Mouse (Mus musculus) midbrain, embryonic 16.5 days (tissue): ENCODE results near the gene Nup107. TPM values are rescaled to one million over a fixed set of nuclear protein-coding genes. Genes with fewer than 3 reads are reported as not detected.
"Not testable (repeated sequence)": the region's sequence is repeated elsewhere in the genome, so short reads cannot be mapped to it uniquely, and the experiment has no call there.

Experiments
- ATAC-seq: fragments of 200-750 bp; cut with Nextera tagmentation; 2 replicates; pipeline ENCODE4 v1.8.0; 2017; ENCODE audit warnings: moderate TSS enrichment
- H3K27ac ChIP-seq: fragments of 300-500 bp; sonication (generic); 2 replicates; pipeline ENCODE4 v1.5.1; 2014; ENCODE audit warnings: mild to moderate bottlenecking, low read length, mixed read lengths
- H3K27me3 ChIP-seq: fragments of 300-500 bp; sonication (generic); 2 replicates; pipeline ENCODE4 v1.6.1; 2014; ENCODE audit warnings: low read depth, low read length, mixed read lengths; ENCODE audit not compliant: control insufficient read depth, insufficient read depth
- H3K36me3 ChIP-seq: fragments of 300-500 bp; sonication (generic); 2 replicates; pipeline ENCODE4 v1.6.1; 2014; ENCODE audit warnings: mild to moderate bottlenecking, low read length, moderate library complexity, mixed read lengths; ENCODE audit not compliant: control insufficient read depth, insufficient read depth
- H3K4me1 ChIP-seq: fragments of 300-500 bp; sonication (generic); 2 replicates; pipeline ENCODE4 v1.6.1; 2014; ENCODE audit warnings: mild to moderate bottlenecking, low read length, mixed read lengths; ENCODE audit not compliant: control insufficient read depth, insufficient read depth
- H3K4me2 ChIP-seq: fragments of 300-500 bp; sonication (generic); 2 replicates; pipeline ENCODE4 v1.6.1; 2014; ENCODE audit warnings: mild to moderate bottlenecking, low read length, mixed read lengths
- H3K4me3 ChIP-seq: fragments of 300-500 bp; sonication (generic); 2 replicates; pipeline ENCODE4 v1.5.1; 2014; ENCODE audit warnings: low read depth, mild to moderate bottlenecking, low read length, moderate library complexity, mixed read lengths
- H3K9ac ChIP-seq: fragments of 300-500 bp; sonication (generic); 2 replicates; pipeline ENCODE4 v1.6.1; 2014; ENCODE audit warnings: low read depth, low read length, mixed read lengths
- H3K9me3 ChIP-seq: fragments of 300-500 bp; sonication (generic); replicated peaks from 2 replicates; pipeline ENCODE4 v1.6.1; 2014; ENCODE audit warnings: mild to moderate bottlenecking, low read length, mixed read lengths; ENCODE audit not compliant: control insufficient read depth, poor library complexity, severe bottlenecking
- WGBS: fragments of 180-500 bp; shearing (Covaris S2); extraction: QIAGEN DNeasy Blood & Tissue Kit; methylation state at CpG from one replicate; pipeline ENCODE4 v1.1.7; 2014; 5-methylcytosine and 5-hydroxymethylcytosine counted together
- polyA plus RNA-seq: library from polyadenylated mRNA; unstranded; fragments of >200 nt; fragmentation: Nextera tagmentation; extraction: Ambion mirVana; gene quantifications from 2 replicates; pipeline ENCODE4 v1.2.1, GENCODE M21; 2015

Nup107 gene
- polyA plus RNA-seq, 1 experiment from 2014 or later = 29.4 TPM

- Histone ChIP-seq H3K4me1 (peaks cover 15% of the 10 kb centered on the region), H3K4me2 (peak overlapping the region; percentile 67), H3K9ac (peak overlapping the region; percentile 100), H3K27ac (peak overlapping the region; percentile 100; the same call in 1 of the 2 replicates), H3K9me3 (no peaks in the 10 kb centered on the region), H3K27me3 (no peaks in the 10 kb centered on the region), H3K36me3 (peaks cover 5% of the 10 kb centered on the region; the same call in 1 of the 2 replicates), H3K4me3 (peak overlapping the region; percentile 90)
- no peak for ATAC-seq
- WGBS = 50% methylated on average over 12 of the region's 12 CpGs
Observed at GRCm38 (mm10) chr10:117709326-117709830, 83.1 kb downstream of the Nup107 start.

GRCm38 (mm10) chr10:117708856-117709255 is 83.6 kb downstream of the Nup107 start:
- no peak overlapping the region; the same call in 1 of the 2 replicates for H3K9ac ChIP-seq
- peaks cover 15% of the 10 kb centered on the region for H3K4me1 ChIP-seq
- no peaks in the 10 kb centered on the region for H3K9me3 ChIP-seq
- H3K27ac ChIP-seq = no peak overlapping the region
- peaks cover 6% of the 10 kb centered on the region; the same call in 1 of the 2 replicates for H3K36me3 ChIP-seq
- H3K4me2 ChIP-seq = peak overlapping the region; percentile 67
- peak overlapping the region; percentile 1; the same call in 1 of the 2 replicates for H3K4me3 ChIP-seq
- 87% methylated on average over 9 of the region's 9 CpGs for WGBS
- H3K27me3 ChIP-seq = no peaks in the 10 kb centered on the region
- ATAC-seq = no peak

GRCm38 (mm10) chr10:117708376-117708775 is 84.1 kb downstream of the Nup107 start:
- no peak overlapping the region for H3K27ac ChIP-seq
- no peak for ATAC-seq
- H3K4me2 ChIP-seq = no peak overlapping the region
- no peak overlapping the region for H3K9ac ChIP-seq
- no peak overlapping the region for H3K4me3 ChIP-seq
- 99% methylated on average over 2 of the region's 2 CpGs for WGBS
- no peaks in the 10 kb centered on the region for H3K27me3 ChIP-seq
- H3K36me3 ChIP-seq = peaks cover 10% of the 10 kb centered on the region
- H3K4me1 ChIP-seq = peaks cover 15% of the 10 kb centered on the region
- H3K9me3 ChIP-seq = no peaks in the 10 kb centered on the region

GRCm38 (mm10) chr10:117707114-117707838 is 85.2 kb downstream of the Nup107 start:
- 93% methylated on average over 2 of the region's 2 CpGs for WGBS
- Histone ChIP-seq H3K27me3 (no peaks in the 10 kb centered on the region), H3K36me3 (peaks cover 16% of the 10 kb centered on the region), H3K9ac (no peak overlapping the region), H3K9me3 (no peaks in the 10 kb centered on the region), H3K4me3 (no peak overlapping the region), H3K4me1 (peaks cover 15% of the 10 kb centered on the region), H3K4me2 (no peak overlapping the region), H3K27ac (no peak overlapping the region)
- no peak for ATAC-seq

GRCm38 (mm10) chr10:117706440-117706839 is 86.1 kb downstream of the Nup107 start:
- Histone ChIP-seq H3K4me1 (peaks cover 14% of the 10 kb centered on the region), H3K4me3 (no peak overlapping the region), H3K9ac (no peak overlapping the region), H3K4me2 (no peak overlapping the region), H3K36me3 (peaks cover 21% of the 10 kb centered on the region), H3K27me3 (no peaks in the 10 kb centered on the region), H3K27ac (no peak overlapping the region), H3K9me3 (no peaks in the 10 kb centered on the region)
- 76% methylated on average over 6 of the region's 6 CpGs for WGBS
- no peak for ATAC-seq

- H3K36me3 ChIP-seq = peaks cover 21% of the 10 kb centered on the region
- H3K9me3 ChIP-seq = no peaks in the 10 kb centered on the region
- ATAC-seq = no peak
- H3K27ac ChIP-seq = no peak overlapping the region
- H3K4me1 ChIP-seq = peaks cover 10% of the 10 kb centered on the region
- no peaks in the 10 kb centered on the region for H3K27me3 ChIP-seq
- H3K9ac ChIP-seq = no peak overlapping the region
- H3K4me3 ChIP-seq = no peak overlapping the region
- no peak overlapping the region for H3K4me2 ChIP-seq
Observed at GRCm38 (mm10) chr10:117705806-117706205, 86.7 kb downstream of the Nup107 start.

GRCm38 (mm10) chr10:117704964-117705335 is 87.6 kb downstream of the Nup107 start:
- H3K4me2 ChIP-seq = no peak overlapping the region
- H3K9ac ChIP-seq = no peak overlapping the region
- peaks cover 23% of the 10 kb centered on the region for H3K36me3 ChIP-seq
- no peaks in the 10 kb centered on the region for H3K9me3 ChIP-seq
- H3K4me3 ChIP-seq = no peak overlapping the region
- ATAC-seq = no peak
- H3K27me3 ChIP-seq = no peaks in the 10 kb centered on the region
- H3K27ac ChIP-seq = no peak overlapping the region
- H3K4me1 ChIP-seq = peaks cover 10% of the 10 kb centered on the region
- 98% methylated on average over 6 of the region's 6 CpGs for WGBS

GRCm38 (mm10) chr10:117704314-117704963 is 88.1 kb downstream of the Nup107 start:
- peaks cover 28% of the 10 kb centered on the region for H3K36me3 ChIP-seq

GRCm38 (mm10) chr10:117703506-117703905 is 89.0 kb downstream of the Nup107 start:
- ATAC-seq = no peak
- Histone ChIP-seq H3K9me3 (no peaks in the 10 kb centered on the region), H3K4me3 (no peak overlapping the region), H3K27ac (no peak overlapping the region), H3K9ac (no peak overlapping the region), H3K27me3 (no peaks in the 10 kb centered on the region), H3K4me1 (no peaks in the 10 kb centered on the region), H3K36me3 (peaks cover 35% of the 10 kb centered on the region), H3K4me2 (no peak overlapping the region)
- WGBS = 97% methylated on average over 3 of the region's 3 CpGs

More at GRCm38 (mm10) chr10:117704314-117704963, 88.1 kb downstream of the Nup107 start:
- H3K4me1 ChIP-seq, H3K9me3 ChIP-seq, H3K4me2 ChIP-seq, H3K9ac ChIP-seq, ATAC-seq, H3K27ac ChIP-seq, H3K27me3 ChIP-seq, H3K4me3 ChIP-seq: not testable (repeated sequence)
- 98% methylated on average over 6 of the region's 6 CpGs for WGBS
